Mouse (Mus musculus) left cerebral cortex, adult 11 months (tissue): ENCODE measurements around the gene Gsdma3.
"Not testable (repeated sequence)": the region's sequence is repeated elsewhere in the genome, so short reads cannot be mapped to it uniquely, and the experiment has no call there.

Experiments used
- DNase-seq: peaks from one replicate; pipeline ENCODE4 v3.0.0; 2022; ENCODE audit warnings: low spot score

Gsdma3 gene

DNA sequence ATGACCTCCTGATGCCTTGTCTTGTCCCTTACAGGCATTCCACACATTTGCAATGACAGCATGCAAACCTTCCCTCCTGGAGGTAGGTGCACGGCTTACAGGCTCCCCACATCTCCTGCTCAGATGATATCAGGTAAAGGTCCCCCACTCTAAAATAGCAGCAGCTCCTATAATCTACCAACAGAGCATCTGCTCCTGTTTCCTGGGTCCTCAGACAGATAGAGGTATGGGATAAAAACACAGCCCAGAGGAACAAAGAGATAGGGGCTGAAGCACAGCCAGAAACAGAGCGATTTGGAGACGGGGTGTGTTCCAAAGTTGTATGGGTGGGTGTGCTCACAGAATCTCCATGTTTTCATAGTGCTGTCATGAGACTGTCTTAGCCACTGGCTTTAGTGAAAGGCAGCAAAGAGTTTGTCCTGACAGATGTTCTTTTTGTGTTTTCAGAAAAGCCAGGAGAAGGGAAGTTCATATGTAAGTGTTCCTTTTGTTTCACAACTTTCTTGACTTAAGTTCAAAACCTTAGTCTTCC, 45.2 kb downstream of the Gsdma3 start:
- DNase-seq: no peak

DNA sequence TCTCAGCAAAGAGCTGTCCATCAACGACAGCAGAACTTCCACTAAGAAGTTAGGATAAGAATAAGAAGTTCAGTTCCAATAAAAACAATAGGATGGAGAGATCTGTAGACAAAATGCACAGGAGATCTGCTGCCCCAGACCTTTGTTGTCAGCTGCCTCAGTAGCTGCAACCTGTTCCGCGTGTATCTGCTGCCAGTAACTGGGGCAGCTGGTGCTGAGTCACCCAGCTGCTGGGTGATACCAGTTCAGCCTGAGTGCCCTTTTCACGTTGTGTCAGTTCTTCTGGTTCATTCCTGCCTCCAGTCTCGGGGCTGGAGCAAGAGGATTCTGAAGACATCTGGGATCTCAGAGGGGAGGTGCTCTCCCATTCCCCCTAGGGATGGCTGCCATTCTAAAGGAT, 45.7 kb downstream of the Gsdma3 start:
- DNase-seq: no peak

DNA sequence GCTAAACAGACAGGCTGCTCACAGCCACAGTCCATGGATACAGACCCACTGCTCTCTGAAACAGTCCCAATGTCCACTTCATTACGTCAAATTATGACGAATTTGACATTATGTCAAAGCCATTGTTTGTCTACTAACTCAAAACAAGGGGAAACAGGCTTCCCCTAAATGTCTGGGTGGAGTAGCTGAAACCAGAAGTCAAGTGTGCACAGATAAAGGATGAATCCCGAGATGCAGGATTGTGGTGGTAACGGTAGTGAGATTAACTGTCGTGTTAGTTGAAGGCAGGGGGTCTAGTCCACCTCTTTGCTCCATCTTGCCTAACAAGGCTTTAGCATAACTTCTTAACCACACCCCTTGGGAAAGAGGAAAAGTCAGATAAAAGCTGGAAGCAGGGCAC, 46.3 kb downstream of the Gsdma3 start:
- DNase-seq: no peak

DNA sequence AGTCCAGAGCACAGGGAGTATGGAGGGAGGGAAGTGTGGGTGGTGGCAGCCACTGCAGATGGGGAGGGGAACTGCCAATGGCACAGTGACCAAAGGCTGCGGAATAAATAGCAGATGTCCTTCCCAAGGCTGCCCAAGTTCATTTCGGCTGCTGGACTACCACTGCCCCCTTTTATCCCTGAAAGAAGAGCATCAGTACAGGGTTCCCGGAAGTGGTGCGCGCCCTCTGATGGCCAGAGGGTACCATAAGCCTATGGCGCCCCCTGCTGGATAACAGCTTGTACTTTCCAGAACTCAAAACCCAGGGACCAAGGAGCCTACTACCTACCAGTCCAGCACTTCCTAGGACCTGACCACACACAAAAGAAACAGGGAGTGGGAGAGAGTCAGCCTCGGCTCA, 47.0 kb downstream of the Gsdma3 start:
- not testable (repeated sequence) for DNase-seq

DNA sequence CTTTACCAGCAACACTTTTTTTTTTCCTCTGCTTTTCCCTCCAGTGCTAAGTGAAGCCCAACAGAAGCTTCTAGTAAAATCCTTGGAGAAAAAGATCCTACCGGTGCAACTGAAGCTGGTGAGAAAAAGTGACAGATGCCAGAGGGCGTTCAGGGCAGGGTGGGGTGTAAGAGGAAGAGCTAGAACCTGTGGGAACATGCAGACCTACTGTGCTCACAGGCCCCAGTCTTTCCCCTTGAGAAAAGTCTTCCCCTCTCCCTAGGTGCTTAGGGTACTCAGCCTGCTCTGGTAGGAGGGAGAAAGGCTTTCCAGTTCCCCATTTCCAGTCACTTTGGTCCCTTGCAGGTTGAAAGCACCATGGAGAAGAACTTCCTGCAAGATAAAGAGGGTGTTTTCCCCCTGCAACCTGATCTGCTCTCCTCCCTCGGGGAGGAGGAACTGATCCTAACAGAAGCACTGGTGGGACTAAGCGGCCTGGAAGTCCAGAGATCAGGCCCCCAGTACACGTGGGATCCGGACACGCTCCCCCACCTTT, 49.7 kb downstream of the Gsdma3 start:
- no peak for DNase-seq

- no peak for DNase-seq
Observed at GRCm38 (mm10) chr11:98680023-98680422, 53.9 kb downstream of the Gsdma3 start.

- not testable (repeated sequence) for DNase-seq
Observed at GRCm38 (mm10) chr11:98680595-98680994, 54.4 kb downstream of the Gsdma3 start.

DNA sequence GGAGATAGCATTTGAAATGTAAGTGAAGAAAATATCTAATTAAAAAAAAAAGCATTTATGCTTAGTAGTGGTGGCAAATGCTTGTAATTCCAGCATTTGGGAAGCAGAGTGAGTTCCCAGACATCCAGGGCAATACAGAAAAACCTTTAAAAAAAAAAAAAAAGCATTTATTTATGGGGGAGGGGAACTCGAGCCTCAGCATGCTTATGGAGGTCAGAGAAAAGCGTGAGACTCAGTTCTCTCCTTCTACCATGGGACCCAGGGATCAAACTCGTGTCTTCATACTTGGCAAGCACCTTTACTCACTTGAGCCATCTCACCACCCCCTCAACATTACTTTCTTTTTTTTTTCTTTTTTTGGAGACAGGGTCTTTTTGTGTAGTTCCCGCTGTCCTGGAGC, 55.0 kb downstream of the Gsdma3 start:
- DNase-seq: no peak

- peak; percentile 93 for DNase-seq
Observed at GRCm38 (mm10) chr11:98681786-98682745, 55.9 kb downstream of the Gsdma3 start, which contains the start of gene Psmd3. Gene Psmd3, plus strand, starts transcription at chr11:98682554.

- DNase-seq: no peak
Observed at GRCm38 (mm10) chr11:98682811-98683210, 56.7 kb downstream of the Gsdma3 start.

DNA sequence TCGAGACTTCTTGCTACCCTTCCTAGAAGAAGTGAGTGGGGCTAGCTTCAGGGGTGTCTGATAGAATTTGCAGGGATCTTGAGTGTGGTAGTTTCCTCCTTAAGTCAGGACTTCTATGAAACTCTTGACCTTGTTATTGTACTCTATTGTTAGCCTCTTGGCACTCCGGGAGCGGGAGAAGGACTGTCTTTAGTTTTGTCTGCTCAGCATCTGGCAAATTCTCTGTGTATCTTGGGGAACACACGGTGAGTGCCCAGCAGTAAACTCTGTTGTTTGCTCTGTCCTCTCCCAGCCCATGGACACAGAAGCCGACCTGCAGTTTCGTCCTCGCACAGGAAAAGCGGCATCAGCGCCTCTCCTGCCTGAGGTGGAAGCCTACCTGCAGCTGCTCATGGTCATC, 59.5 kb downstream of the Gsdma3 start:
- DNase-seq: no peak

DNA sequence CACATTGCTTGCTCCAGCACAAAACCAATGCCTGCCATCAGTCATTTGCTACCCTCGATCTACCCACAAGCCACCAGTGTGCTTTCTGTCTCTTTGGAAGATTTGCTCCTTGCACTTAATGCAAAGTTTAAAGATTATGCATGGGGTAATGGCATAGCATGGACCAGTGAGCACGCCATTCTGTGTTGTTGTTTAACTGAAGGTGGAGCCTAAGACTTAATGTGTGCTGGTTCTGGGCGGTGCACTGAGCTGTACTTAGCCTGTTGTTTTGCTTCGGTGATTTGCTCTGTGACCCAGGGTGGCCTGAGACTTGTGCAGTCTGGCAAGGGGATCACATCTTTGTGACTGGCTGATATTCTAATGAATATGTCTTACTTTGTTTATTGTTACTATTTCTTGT, 60.8 kb downstream of the Gsdma3 start:
- no peak for DNase-seq
